Mouse (Mus musculus): ENCODE results near the gene Pak6. TPM values are rescaled to one million over a fixed set of nuclear protein-coding genes. Genes with fewer than 3 reads are reported as not detected.
A peak's percentile ranks its signal among the peaks of the same experiment; 100 is the strongest.

Gene Pak6
- polyA plus RNA-seq, 1 experiment from 2014 or later: 1.5 TPM

- Histone ChIP-seq H3K9ac (no peak overlapping the region), H3K27me3 (peaks cover 26% of the 10 kb centered on the region), H3K4me3 (no peak overlapping the region), H3K4me2 (replicated peaks) (no peak overlapping the region), H3K36me3 (no peaks in the 10 kb centered on the region), H3K27ac (no peak overlapping the region), H3K4me1 (peaks cover 17% of the 10 kb centered on the region; the same call in 1 of the 2 replicates), H3K9me3 (no peaks in the 10 kb centered on the region)
- no peak for ATAC-seq (ENCODE audit: insufficient number of reproducible peaks, insufficient read depth, low FRiP score, low TSS enrichment)
- 25% methylated on average over 8 of the region's 8 CpGs for WGBS
Measured at GRCm38 (mm10) chr2:118743261-118743943, 80.3 kb downstream of the Pak6 start.

- ATAC-seq (ENCODE audit: insufficient number of reproducible peaks, insufficient read depth, low FRiP score, low TSS enrichment): no peak
- peaks cover 26% of the 10 kb centered on the region for H3K27me3 ChIP-seq
- 6% methylated on average over 7 of the region's 7 CpGs for WGBS
Measured at GRCm38 (mm10) chr2:118744621-118745020, 81.5 kb downstream of the Pak6 start.

GRCm38 (mm10) chr2:118745232-118745884 is 82.3 kb downstream of the Pak6 start, which contains the start of gene Inafm2:
TSS of gene Inafm2 (plus strand) at chr2:118745758.
- Histone ChIP-seq H3K4me3 (peak within 1 kb of the TSS; percentile 89), H3K9ac (peak within 1 kb of the TSS; percentile 84), H3K27me3 (peaks cover 26% of the 10 kb centered on the region), H3K9me3 (no peaks in the 10 kb centered on the region), H3K36me3 (no peaks in the 10 kb centered on the region), H3K27ac (0 out of 2 replicates have a peak within 1 kb of the TSS, but pooled peaks have one; percentile 23), H3K4me1 (peaks cover 26% of the 10 kb centered on the region), H3K4me2 (replicated peaks) (peak within 1 kb of the TSS; percentile 97)
- peak; percentile 87 for ATAC-seq (ENCODE audit: insufficient number of reproducible peaks, insufficient read depth, low FRiP score, low TSS enrichment)
- under 1% methylated on average over 55 of the region's 57 CpGs for WGBS

More at GRCm38 (mm10) chr2:118744621-118745020, 81.5 kb downstream of the Pak6 start:
- Histone ChIP-seq H3K4me2 (replicated peaks) (peak overlapping the region; percentile 97; the same call in 1 of the 2 replicates), H3K27ac (no peak overlapping the region), H3K9ac (no peak overlapping the region), H3K4me3 (0 out of 2 replicates have a peak overlapping the region, but pooled peaks have one; percentile 89), H3K4me1 (peaks cover 26% of the 10 kb centered on the region; the same call in 1 of the 2 replicates), H3K9me3 (no peaks in the 10 kb centered on the region), H3K36me3 (no peaks in the 10 kb centered on the region)

GRCm38 (mm10) chr2:118745915-118746901 is 83.1 kb downstream of the Pak6 start:
- peak; percentile 7; the same call in 1 of the 2 replicates for ATAC-seq (ENCODE audit: insufficient number of reproducible peaks, insufficient read depth, low FRiP score, low TSS enrichment)
- peaks cover 26% of the 10 kb centered on the region for H3K27me3 ChIP-seq
- no peaks in the 10 kb centered on the region for H3K9me3 ChIP-seq
- H3K36me3 ChIP-seq: no peaks in the 10 kb centered on the region
- peak overlapping the region; percentile 97 for H3K4me2 ChIP-seq (replicated peaks)
- peak overlapping the region; percentile 89 for H3K4me3 ChIP-seq
- peak overlapping the region; percentile 84 for H3K9ac ChIP-seq
- 0 out of 2 replicates have a peak overlapping the region, but pooled peaks have one; percentile 23 for H3K27ac ChIP-seq
- under 1% methylated on average over 92 of the region's 113 CpGs for WGBS
- peaks cover 26% of the 10 kb centered on the region for H3K4me1 ChIP-seq

GRCm38 (mm10) chr2:118747301-118747960 is 84.3 kb downstream of the Pak6 start:
- H3K27me3 ChIP-seq: peaks cover 26% of the 10 kb centered on the region
- no peak for ATAC-seq (ENCODE audit: insufficient number of reproducible peaks, insufficient read depth, low FRiP score, low TSS enrichment)
- no peaks in the 10 kb centered on the region for H3K36me3 ChIP-seq
- no peaks in the 10 kb centered on the region for H3K9me3 ChIP-seq
- 31% methylated on average over 10 of the region's 10 CpGs for WGBS
- no peak overlapping the region for H3K27ac ChIP-seq
- peak overlapping the region; percentile 97 for H3K4me2 ChIP-seq (replicated peaks)
- peak overlapping the region; percentile 89 for H3K4me3 ChIP-seq
- H3K9ac ChIP-seq: no peak overlapping the region
- peaks cover 29% of the 10 kb centered on the region for H3K4me1 ChIP-seq

Other genes starting within 250 kb of the Pak6 start
- gene Srp14, start 183.6 kb upstream of the Pak6 start, polyA plus RNA-seq (2016; fragmentation: Nextera tagmentation; extraction: Ambion mirVana): 239 and 256 TPM in 2 replicates
- gene Bmf, start 113.6 kb upstream of the Pak6 start, polyA plus RNA-seq (2016; fragmentation: Nextera tagmentation; extraction: Ambion mirVana): 6.6 and 7.1 TPM in 2 replicates
- 99.8 and 106 TPM in 2 replicates for gene Bub1b, start 65.1 kb upstream of the Pak6 start, polyA plus RNA-seq (2016; fragmentation: Nextera tagmentation; extraction: Ambion mirVana)
- not detected in 2 replicates for gene Ankrd63, start 40.7 kb downstream of the Pak6 start, polyA plus RNA-seq (2016; fragmentation: Nextera tagmentation; extraction: Ambion mirVana)
- gene Plcb2, start 65.1 kb downstream of the Pak6 start, polyA plus RNA-seq (2016; fragmentation: Nextera tagmentation; extraction: Ambion mirVana): 0.38 and 0.47 TPM in 2 replicates
- 16.5 and 17.9 TPM in 2 replicates for gene Inafm2, start 82.5 kb downstream of the Pak6 start, polyA plus RNA-seq (2016; fragmentation: Nextera tagmentation; extraction: Ambion mirVana)
- 1.3 and 1.5 TPM in 2 replicates for gene Ccdc9b, start 99.4 kb downstream of the Pak6 start, polyA plus RNA-seq (2016; fragmentation: Nextera tagmentation; extraction: Ambion mirVana)
- gene Phgr1, start 109.5 kb downstream of the Pak6 start, polyA plus RNA-seq (2016; fragmentation: Nextera tagmentation; extraction: Ambion mirVana): not detected in 2 replicates
- 1.3 and 1.6 TPM in 2 replicates for gene Disp2, start 116.4 kb downstream of the Pak6 start, polyA plus RNA-seq (2016; fragmentation: Nextera tagmentation; extraction: Ambion mirVana)
- gene Knstrn, start 150.7 kb downstream of the Pak6 start, polyA plus RNA-seq (2016; fragmentation: Nextera tagmentation; extraction: Ambion mirVana): 116 and 125 TPM in 2 replicates
- gene Ivd, start 198.7 kb downstream of the Pak6 start, polyA plus RNA-seq (2016; fragmentation: Nextera tagmentation; extraction: Ambion mirVana): 81.4 and 87.0 TPM in 2 replicates
- gene Bahd1, start 237.1 kb downstream of the Pak6 start, polyA plus RNA-seq (2016; fragmentation: Nextera tagmentation; extraction: Ambion mirVana): 4.1 and 4.9 TPM in 2 replicates